Mouse (Mus musculus) heart, adult 8-10 months (tissue): ENCODE data around the gene Kdm7a. TPM values are rescaled to one million over a fixed set of nuclear protein-coding genes. Genes with fewer than 3 reads are reported as not detected.
A peak's percentile ranks its signal among the peaks of the same experiment; 100 is the strongest.

Experiments
- DNase-seq: peaks from one replicate; pipeline ENCODE4 v3.0.0; 2022; ENCODE audit warnings: low spot score
- total RNA-seq, 4 experiments: library from RNA; stranded (reverse); gene quantifications; 2 replicates each; pipeline ENCODE4 v1.2.4; 2022

Kdm7a gene
- total RNA-seq, result 10 to 100 TPM; 16.9 to 20.8 (median 18.9) TPM

DNA sequence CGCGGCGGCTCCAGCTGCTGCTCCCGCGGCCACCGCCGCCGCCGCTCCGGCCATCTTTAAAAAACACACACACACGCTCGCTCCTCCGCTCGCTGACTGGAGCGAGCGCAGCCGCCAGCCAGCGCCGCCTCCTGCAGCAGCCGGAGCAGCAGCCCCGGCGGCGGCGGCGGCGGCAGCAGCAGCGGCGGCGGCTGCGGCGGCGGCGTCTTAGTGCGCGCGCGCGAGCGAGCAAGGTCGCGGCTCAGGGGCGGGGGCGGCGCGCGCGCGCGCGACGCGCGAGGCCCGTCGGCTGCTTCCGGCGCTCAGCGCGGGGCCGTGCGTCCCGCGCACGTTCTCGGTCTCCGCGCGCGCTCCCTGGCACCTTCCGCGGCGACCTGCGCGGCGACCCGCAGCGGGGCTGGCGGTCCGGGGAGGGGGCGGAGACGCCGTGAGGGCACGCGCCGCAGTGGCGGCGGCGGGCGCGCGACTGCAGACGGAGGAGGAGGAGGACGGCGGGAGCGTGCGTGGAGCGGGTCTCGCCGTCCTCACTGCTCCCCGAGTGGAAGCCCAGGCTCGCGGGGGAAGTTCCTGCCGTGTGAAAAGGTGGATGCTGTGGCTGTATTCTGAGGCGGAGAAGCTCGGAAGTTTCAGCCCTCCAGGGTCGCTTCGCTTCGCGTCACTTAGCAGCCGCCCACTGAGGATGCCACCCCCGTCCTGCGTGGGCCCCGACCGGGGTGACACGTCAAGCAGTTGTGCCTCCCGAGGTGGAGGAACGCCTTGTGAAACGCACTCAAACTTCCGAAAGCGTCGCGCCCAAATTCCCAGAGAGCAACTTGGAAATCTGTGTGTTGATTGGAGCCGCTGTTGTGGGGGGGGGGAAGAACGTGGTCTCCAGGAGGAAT lies at the start of gene Kdm7a:
Gene Kdm7a (minus strand): TSS at position 209 of the 881 bp plus-strand sequence.
- peak; percentile 68 for DNase-seq

DNA sequence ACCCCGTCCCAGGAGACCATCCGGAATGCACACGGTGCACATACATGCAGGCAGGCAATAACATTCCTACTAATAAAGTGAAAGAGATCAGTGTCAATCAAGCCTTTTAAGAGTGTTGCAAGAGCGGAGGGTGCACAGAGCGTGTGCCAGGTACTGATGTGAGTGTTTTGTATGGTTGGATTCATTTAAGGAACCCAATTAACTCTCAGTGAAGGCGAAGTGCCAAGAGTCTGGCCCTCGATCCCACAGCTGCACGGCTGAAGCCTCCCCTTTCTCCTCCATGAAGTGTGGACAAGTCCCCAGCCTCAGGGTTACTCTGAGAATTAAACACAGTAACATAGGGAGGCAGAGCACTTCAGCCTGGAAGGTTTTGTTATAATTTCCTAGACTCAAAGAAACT lies 48.7 kb upstream of the Kdm7a start:
- DNase-seq, result no peak

DNA sequence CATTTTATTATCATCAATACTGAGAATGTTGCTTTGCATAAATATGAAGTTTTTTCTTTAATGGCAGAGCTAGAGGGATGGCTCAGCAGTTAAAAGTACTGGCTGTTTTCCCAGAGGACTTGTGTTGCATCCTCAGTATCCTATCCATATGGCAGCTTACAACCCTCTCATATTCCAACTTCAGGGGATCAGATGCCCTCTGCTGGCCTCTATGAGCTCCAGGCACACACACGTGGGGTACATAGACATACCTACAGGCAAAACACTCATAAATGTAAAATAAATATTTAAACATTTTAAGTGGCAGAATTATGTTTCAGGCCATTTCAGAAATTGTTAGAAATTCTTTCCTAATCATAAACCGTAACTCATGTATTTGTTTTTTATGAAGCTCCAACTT lies 43.5 kb upstream of the Kdm7a start:
- DNase-seq, result no peak

DNA sequence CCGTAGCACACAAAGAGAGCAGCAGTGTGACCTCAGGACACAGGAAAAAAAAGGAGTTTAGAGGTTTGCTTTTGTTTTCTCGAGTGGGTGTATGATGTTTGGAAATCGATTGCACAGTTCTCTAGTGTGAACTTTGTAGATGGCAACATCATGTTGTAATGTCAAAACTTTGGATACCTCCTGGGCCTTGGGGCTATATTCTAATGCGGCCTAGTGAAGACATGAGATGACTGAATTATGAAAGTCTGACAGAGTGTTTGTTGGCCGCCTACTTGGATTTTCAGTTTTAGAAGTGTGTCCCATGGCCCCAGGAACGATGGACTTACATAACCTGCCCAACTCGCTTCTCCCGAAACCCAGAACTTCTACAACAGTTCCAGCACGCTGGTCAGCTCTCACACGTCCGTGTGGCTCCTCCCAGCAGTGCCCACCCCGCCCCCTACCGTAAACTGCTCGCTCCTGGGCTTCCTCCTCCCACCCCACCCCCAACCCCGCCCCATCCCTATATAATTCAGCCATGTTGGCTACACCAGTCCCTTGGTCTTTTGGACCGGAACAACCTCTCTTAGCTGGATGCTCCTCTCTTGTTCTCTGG lies 42.7 kb upstream of the Kdm7a start:
- DNase-seq, result no peak

DNA sequence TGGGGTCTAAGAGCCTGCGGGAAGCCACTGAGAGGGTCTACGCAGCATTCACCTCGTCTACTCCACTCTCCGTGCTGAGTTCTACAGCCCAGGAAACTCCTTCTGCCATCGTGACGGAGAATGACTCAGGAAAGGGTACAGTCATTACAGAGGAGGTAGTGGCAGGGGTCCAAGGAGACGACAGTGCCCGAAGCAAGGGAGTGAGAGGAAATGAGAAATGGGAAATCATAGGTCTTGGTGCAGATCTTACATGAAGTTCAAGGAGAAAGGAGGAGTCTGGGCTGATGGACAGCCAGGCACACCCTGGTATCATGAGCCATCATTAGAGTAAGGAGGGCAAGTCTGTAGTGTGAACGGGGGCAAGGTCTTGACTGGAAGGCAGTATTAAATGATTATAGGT lies 37.5 kb upstream of the Kdm7a start:
- DNase-seq, result no peak

DNA sequence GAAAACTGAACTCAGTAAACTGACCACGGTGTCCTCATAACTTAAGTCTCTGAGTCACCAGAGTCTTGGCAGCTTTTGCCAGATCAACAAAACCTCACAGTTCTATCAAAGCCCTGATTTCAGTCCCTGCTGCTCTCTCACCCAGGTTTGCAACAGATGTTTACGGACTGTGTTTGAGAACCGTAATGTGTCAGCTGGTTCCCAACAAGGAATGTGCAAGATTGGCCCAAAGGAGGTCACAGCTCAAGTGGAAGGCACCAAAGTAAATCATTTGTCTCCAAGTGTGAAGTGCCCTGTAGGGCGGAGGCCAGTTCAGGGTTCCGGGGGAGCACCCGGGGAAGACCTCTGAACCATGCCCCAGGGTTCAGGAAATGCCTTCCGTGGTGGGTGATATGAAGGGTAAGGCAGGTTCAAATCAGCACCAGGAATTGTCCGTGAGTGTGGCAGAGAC lies 36.9 kb upstream of the Kdm7a start:
- peak; percentile 53 for DNase-seq

DNA sequence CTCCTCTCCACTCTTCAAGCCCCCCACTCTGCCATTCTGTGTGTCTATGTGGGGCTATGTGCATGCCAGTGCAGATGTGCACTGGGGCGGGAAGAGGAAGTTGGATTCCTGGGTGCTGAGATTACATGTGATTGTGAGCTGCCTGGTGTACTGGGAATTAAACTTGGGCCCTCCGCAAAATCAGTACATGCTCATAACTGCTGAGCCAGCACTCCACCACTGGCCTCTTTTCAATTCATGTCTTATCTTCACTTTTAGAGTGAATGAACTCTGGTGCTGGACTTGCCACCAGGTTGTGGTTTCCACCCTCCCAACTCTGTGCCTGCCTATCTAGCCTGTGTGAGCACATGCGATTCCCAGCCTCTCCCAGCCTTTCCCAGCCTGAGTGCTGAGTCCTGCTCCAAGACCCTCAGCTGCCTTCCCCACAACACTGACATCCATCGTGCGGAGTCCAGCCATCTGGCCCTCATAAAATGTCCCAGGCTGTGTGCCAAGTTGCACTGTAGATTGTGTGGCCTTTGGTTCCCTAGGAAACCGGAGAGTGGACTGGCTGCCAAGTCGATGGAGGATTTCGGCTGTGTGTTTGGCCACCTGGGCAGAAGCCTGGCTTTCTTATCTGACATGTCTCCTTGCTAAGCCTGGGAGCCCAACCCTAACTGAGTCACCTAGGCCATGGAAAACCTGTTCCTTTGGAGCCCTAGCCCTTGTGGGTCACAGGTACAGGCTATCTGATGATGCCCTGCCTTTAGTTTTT lies 36.3 kb upstream of the Kdm7a start:
- peak; percentile 77 for DNase-seq

DNA sequence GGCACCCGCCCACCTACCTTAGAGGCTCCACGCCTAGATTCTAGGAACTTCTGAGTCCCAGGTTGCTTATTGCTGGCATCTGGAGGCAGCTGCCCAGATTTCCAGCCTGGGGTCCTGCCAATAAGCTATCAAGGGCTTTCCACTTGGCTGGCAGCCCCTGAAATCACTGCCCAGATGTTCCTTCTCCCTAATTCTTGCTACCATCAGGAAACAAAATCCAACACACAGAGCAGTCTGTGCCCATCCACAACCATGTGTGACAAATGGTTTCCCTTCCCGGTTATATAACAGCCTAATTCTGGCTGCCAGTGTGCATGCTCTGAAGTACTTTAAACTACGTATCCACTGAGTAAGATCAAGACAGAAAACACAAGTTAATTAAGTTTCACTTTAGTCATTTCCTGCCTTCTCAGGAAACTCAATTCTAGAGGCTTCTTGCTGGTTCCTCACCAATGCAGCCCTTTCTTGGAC lies 34.9 kb upstream of the Kdm7a start:
- DNase-seq, result no peak

DNA sequence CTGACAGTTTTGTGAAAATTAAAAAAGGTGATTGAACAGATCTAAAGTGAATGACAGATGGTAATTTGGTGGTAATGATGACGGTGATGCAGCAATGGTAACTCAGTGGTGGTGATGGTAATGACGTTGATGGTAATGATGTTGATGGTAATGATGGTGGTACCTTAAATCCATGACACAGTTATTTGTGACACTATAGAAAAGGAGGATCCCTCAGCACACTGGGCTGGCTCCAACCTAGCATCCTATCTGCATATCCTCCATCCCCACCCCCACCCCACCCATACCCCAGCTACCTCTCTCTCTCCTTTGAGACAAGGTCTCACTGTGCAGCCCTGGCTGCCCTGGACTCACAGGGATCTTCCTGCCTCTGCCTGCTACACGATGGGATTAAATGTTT lies 34.4 kb upstream of the Kdm7a start:
- no peak for DNase-seq

DNA sequence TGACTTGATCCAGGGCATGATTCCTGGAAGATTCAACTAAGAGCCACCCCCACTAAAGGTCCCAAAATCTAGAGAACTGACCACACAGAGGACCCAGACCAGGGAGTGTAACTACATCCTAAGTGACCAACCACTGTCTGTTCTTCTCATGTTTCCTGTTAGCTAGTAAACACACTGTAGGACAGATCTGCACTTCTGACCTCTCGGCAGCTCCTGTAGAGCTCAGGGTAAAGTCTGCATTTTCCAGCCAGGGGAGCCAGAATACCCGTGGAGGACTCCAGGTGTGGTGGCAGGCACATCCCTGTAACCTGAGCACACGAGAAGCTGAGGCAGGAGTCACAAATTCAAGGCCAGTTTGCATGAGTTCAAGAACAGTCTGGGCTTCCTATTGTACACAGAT lies 31.3 kb upstream of the Kdm7a start:
- no peak for DNase-seq

DNA sequence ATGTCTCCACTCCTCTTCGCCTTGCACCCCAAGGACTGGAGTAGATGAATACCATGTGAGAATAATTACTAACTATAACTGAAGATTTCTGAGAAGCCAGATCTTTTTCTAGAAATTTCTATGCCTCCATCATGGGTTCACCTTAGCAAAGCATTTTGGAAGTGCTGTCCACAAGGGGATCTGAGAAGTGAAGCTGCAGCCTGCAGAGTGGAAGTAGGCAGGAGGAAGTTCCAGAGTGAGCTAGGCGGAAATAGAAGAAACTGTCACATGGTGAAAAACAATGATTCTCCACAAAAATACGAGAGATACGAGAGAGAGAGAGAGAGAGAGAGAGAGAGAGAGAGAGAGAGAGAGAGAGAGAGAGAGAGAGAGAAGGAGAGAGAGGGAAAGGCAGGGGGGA lies 26.0 kb upstream of the Kdm7a start:
- DNase-seq, result no peak

DNA sequence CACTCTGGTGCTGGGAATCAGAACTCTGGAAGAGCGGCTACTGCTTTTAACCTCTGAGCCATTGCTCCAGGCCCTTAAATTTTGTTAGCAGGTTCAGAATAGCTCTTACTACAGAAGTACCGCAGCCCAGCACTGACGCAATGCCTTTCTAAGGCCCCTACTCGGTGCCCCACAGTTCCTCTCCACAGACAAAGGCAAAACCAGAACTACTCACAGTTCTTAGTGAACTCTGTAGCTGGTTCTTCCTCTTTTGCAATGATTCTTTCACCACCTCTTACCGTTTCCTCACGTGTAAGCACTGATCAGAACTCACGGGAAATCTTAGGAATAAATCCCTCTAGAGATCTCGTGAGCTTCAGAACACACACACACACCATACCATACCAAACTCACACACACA lies 24.1 kb upstream of the Kdm7a start:
- no peak for DNase-seq

DNA sequence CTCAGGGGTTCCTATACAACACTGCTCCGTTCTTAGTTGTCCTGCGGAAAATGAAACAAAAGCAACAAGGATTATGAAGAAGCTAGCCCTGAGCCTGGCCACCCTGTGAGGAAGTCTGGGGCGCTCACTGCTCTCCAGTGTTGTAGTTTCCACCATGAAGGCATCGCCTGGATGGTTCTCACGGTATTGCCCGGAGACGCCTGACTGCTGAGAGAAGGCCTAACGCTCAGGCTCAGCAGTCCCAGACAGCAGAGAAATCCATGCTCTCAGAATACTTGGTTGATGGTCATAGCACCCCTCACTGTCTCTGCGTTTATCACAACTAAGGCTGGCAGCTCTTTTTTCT lies 20.0 kb upstream of the Kdm7a start:
- no peak for DNase-seq

DNA sequence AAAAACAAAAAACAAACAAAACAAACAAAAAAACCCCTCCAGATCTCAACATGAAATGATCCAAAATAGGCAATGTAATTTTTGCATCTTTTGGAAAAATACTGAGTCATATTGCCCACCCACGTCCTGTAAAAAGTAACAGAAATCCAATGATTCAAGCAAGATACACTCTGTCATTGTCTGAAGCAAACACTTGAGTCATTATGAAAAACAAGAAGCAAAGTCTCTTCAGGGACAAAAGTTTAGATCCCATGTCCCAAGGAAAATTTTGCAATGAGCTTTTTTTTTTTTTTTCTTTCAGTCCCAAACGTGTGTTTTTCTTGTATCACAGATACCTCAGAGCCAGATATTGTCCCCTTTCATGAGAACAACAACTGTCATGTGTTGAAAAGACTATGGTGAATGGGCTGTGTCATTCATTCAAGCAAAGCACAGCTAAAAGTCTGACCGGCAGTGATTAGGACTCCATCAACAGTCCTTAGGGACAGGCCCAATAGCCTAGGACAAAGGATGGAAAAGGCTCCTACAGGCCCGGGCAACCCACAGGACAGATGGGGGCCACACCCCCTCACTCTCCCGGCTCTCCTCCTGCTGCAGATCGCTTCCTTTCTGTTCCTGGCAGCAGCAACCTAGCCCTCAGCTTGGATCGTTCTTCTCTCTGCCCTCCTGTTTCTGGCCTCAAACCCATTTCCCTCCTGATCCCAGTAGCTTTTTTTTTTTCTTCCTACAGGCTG lies 19.5 kb upstream of the Kdm7a start:
- no peak for DNase-seq

DNA sequence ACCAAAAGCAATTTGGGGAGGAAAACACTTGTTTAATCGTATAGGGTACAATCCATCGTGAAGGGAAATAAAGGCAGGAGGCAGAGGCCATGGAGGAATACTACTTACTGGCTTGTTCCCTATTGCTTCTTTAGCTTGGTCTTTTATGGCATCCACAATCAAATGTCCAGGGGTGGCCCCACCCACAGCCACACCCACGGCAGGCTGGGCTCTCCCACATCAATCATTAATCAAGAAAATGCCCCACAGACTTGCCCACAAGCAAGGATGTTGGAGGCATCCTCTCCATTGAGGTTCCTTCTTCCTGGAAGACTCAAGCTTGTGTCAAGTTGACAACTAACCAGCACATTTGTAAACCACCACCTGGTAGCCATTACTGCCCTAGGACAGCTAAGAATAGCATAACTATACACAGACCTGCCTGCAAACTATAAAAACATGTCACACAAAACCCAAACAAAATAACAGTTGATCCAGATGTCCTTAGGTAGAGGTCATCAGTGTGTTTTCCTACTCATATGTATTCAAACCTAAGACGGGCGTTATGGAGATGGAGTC lies 16.8 kb upstream of the Kdm7a start:
- DNase-seq, result no peak

DNA sequence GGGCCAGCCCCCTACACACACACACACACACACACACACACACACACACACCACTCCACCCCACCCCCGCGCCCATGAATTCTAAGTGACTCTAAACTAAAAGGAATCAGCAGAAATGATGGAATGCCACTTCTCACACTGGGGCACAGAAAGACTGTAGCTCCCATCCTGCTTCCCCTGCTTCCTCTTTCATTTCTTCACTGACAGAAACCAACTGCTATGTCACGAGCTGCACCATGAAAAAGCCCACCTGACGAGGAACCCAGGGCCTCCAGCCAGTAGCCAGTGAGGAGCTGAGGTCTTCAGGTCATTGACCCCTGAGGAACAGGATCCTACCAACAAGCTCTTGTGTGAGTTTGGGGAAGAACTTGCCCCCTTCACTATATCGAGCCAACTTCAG lies 15.9 kb upstream of the Kdm7a start:
- no peak for DNase-seq

DNA sequence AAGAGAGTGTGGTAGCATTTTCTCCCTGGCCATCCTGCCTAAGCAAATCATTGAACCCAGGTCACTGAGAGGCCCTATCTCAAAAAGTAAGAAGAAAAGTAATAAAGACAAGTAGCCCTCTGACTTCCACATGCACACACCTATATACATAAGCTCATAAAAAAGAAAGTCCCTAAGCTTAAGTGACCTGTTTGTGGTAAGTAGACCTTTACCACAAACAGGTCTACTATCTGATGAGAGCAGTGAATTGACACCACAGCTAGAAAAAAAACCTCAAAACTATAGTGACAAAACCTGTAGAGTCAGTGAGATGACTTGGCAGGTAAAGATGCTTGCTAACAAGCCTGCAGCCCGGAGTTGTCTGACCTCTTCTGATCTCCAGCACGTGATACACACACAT lies 11.4 kb upstream of the Kdm7a start:
- no peak for DNase-seq

DNA sequence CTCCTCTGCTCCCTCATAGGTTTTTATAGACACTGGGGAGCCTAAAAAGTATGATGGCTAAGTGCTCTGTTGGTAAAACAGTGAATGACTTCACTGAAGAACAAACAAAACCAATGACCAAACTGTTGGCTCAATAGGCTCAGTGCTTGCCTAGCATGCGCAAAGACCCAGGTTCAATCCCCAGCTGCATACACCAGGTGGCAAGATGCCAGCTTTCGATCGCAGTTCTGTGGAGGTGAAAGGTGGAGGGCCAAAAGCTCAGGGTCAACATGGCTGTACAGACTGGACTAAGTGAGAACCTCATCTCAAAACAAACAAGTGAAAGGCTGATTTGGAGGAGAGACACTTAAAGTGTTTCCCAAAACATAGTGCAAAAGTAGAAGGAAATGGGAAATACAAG lies 10.5 kb upstream of the Kdm7a start:
- DNase-seq, result no peak

DNA sequence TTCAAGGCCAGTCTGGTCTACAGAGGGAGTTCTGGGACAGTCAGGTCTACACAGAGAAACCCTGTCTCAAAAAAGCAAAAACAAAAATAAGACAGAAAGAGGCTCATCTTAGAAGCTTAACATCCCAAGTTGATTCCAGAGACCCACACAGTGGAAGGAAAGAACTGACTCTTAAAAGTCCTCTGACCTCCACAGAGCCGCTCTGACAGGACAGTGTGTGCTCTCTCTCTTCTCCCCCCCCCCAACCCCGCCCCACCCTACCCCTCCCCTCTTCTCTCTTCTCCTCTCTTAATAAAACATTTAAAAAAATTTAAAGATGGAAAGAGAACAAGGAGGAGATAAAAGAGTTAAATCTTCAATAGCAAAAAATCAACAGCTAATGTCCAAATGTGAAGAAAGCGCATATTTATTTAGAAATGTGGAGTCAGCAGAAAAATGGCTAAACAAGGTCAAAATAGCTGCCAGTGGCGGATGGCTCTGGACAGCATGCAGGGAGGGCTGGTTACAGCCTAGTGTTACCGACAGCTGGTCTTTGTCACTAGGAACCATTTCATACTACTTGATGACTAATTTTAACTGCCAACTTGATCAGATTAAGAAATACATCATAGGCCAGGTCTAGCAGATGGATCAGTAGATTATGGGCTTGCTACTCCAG lies 8.5 kb upstream of the Kdm7a start:
- DNase-seq, result no peak

DNA sequence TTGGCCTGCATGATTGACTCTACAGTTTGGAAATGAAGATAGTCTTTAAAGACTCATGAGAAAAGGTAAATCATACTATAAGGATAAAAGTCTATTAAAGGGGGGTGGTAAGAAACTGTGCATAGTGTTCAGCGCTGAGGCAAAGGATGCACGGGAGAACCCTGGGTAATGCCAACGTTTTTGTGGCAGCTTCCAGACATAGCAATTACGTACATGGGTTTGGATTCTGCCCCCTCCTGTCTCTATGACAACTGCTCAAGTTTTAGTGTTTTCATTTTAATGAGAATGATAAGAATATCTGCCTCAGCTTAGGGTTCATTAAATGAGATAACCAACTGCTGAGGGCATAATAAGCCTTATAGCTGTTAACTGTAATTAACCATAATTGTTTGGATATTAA lies 3.1 kb upstream of the Kdm7a start:
- DNase-seq, result no peak

DNA sequence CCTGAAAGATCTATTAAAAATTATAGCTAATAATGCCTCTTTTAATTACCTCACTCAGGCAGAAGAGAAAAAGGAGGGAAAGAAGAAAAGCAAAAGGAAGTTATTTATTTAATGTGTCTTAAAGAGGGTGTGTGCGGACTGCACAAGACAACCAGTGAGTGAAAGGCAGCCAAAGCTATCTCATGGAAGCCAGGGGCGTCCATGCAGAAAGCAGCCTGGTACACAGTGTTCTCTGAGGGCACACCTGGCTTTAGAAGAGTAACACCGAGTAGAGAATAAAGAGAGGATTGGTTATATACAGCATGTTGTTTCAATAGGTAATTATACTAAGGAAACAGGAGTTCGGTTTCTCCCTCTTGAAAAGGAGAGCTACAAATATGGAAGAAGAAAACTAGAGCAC lies 1.6 kb upstream of the Kdm7a start:
- DNase-seq, result no peak
